Mouse (Mus musculus): ENCODE measurements around the gene Asphd2. TPM values are rescaled to one million over a fixed set of nuclear protein-coding genes. Genes with fewer than 3 reads are reported as not detected.

Gene Asphd2
- polyA plus RNA-seq (2012; rRNA removed) = 0.07 TPM in 2 replicates

DNA sequence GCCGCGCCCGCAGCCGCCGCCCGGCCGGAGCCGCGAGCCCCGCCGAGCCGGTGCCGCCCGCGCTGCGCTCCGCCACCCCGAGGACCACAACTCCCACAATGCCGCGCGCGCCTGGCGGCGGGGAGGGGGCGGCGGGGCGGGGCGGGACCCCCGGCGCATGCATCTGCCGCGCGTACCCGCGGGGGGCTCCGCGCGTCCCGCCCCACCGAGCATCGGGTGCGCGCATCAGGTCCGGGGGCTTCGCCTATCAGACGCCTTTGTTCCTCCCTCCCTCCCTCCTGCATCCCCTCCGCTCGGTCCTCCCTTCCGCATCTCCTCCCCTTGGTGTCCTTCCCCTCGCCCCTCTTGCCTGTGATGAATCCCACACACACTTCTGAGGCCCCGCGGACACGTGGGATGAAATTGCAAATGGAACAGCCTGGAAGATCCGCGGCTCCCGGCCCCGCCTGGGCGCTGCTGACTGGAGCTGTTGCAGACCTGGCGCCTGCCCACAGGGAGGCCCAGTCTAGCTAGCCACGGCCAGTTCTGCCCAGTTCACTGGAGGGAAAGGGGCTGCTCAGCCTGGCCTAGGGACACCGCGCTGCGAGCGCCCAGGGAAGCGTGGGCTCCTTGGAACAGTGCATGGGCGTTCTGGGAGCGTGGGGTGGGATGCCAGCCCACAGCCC is at the start of gene Asphd2:
Gene Asphd2 (minus strand): TSS at position 88 of the 665 bp plus-strand sequence.

GRCm38 (mm10) chr5:112355910-112356309 is 38.8 kb downstream of the Asphd2 start, which contains the start of gene Gm6583:
TSS of gene Gm6583 (minus strand) at chr5:112356033.

GRCm38 (mm10) chr5:112342463-112343204 is 52.0 kb downstream of the Asphd2 start, which contains the start of the genes Srrd and Hps4:
TSS of gene Srrd (minus strand) at chr5:112343040.
TSS of gene Hps4 (plus strand) at chr5:112343083.

Other genes starting within 250 kb of the Asphd2 start
- gene Cryba4, start 142.3 kb downstream of the Asphd2 start, polyA plus RNA-seq (2012; rRNA removed) = 0.67 and 0.97 TPM in 2 replicates
- 0.07 TPM in 1 of 2 replicates, not detected in the other for gene Crybb1, start 139.1 kb downstream of the Asphd2 start, polyA plus RNA-seq (2012; rRNA removed)
- gene Tpst2, start 118.2 kb downstream of the Asphd2 start, polyA plus RNA-seq (2012; rRNA removed) = 27.3 and 29.9 TPM in 2 replicates
- gene Tfip11, start 68.5 kb downstream of the Asphd2 start, polyA plus RNA-seq (2012; rRNA removed) = 9.9 and 11.0 TPM in 2 replicates
- 14.0 and 14.5 TPM in 2 replicates for gene Srrd, start 51.8 kb downstream of the Asphd2 start, polyA plus RNA-seq (2012; rRNA removed)
- 13.1 TPM in 2 replicates for gene Hps4, start 51.8 kb downstream of the Asphd2 start, polyA plus RNA-seq (2012; rRNA removed)
- 0.06 and 0.09 TPM in 2 replicates for gene Gm6583, start 38.8 kb downstream of the Asphd2 start, polyA plus RNA-seq (2012; rRNA removed)
- not detected in 2 replicates for gene Gm6588, start 54.6 kb upstream of the Asphd2 start, polyA plus RNA-seq (2012; rRNA removed)
- gene Sez6l, start 182.3 kb upstream of the Asphd2 start, polyA plus RNA-seq (2012; rRNA removed) = 0.01 TPM in 2 replicates

Data from liver, embryonic 18 days (tissue).